Mouse (Mus musculus) liver, embryonic 11.5 days (tissue): ENCODE data around the gene Prg3. TPM values are rescaled to one million over a fixed set of nuclear protein-coding genes. Genes with fewer than 3 reads are reported as not detected.

ENCODE experiments used
- ATAC-seq: fragments of 200-750 bp; cut with Nextera tagmentation; replicated peaks from 2 replicates; pipeline ENCODE4 v1.8.0; 2017; ENCODE audit warnings: moderate number of reproducible peaks, mild to moderate bottlenecking, moderate TSS enrichment, moderate library complexity; ENCODE audit not compliant: low FRiP score
- DNase-seq: peaks from one replicate; pipeline ENCODE4 v3.0.0-alpha.2; 2017; ENCODE audit warnings: low spot score
- H3K27ac ChIP-seq: fragments of 300-500 bp; sonication (generic); 2 replicates; pipeline ENCODE4 v1.5.1; 2014; ENCODE audit warnings: mild to moderate bottlenecking, low read depth, low read length, control low read depth
- H3K27me3 ChIP-seq: fragments of 300-500 bp; sonication (generic); replicated peaks from 2 replicates; pipeline ENCODE4 v1.6.1; 2014; ENCODE audit warnings: low read length, mixed read lengths; ENCODE audit not compliant: control insufficient read depth, insufficient read depth
- H3K36me3 ChIP-seq: fragments of 300-500 bp; sonication (generic); 2 replicates; pipeline ENCODE4 v1.6.1; 2014; ENCODE audit warnings: mild to moderate bottlenecking, low read length, moderate library complexity, mixed read lengths; ENCODE audit not compliant: control insufficient read depth, insufficient read depth
- H3K4me1 ChIP-seq: fragments of 300-500 bp; sonication (generic); replicated peaks from 2 replicates; pipeline ENCODE4 v1.6.1; 2014; ENCODE audit warnings: low read length, mixed read lengths; ENCODE audit not compliant: control insufficient read depth, insufficient read depth
- H3K4me2 ChIP-seq: fragments of 300-500 bp; sonication (generic); 2 replicates; pipeline ENCODE4 v1.6.1; 2014; ENCODE audit warnings: mild to moderate bottlenecking, control low read depth, moderate library complexity
- H3K4me3 ChIP-seq: fragments of 300-500 bp; sonication (generic); 2 replicates; pipeline ENCODE4 v1.5.1; 2014; ENCODE audit warnings: low read depth, low read length, control low read depth
- H3K9ac ChIP-seq: fragments of 300-500 bp; sonication (generic); 2 replicates; pipeline ENCODE4 v1.6.1; 2014; ENCODE audit warnings: low read depth, low read length, control low read depth
- H3K9me3 ChIP-seq: fragments of 300-500 bp; sonication (generic); 2 replicates; pipeline ENCODE4 v1.6.1; 2016; ENCODE audit warnings: low read length, inconsistent platforms, mixed read lengths; ENCODE audit not compliant: control insufficient read depth
- WGBS: fragments of 180-500 bp; shearing (Covaris S2); extraction: QIAGEN DNeasy Blood & Tissue Kit; methylation state at CpG from one replicate; pipeline ENCODE4 v1.1.7; 2014; 5-methylcytosine and 5-hydroxymethylcytosine counted together
- polyA plus RNA-seq: library from polyadenylated mRNA; unstranded; fragments of >200 nt; fragmentation: Nextera tagmentation; extraction: Ambion mirVana; gene quantifications from 2 replicates; pipeline ENCODE4 v1.2.1, GENCODE M21; 2014

The Prg3 gene
- polyA plus RNA-seq, 1 experiment from 2014 or later: 10.2 TPM

DNA sequence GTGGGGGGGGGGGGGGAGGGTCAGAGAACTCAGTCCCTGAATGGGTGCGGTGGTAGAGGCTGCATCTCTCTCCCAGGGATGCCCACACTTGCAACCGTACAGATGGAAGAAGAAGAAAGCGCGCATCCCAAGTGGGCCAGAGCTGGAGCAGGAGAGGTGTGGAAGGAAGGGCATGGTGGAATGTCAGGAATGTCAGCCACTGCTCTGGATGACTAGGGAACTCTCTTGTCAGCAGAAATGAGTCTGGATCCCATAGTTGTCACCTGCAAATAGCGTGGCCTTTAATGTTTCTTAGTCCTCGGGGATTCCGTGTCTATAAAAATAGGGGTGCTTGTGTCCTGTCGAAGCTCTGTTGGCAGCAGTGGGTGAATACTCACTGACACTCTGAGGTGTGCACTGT lies 14.6 kb downstream of the Prg3 start:
- DNase-seq: no peak
- WGBS: 69% methylated on average over 8 of the region's 8 CpGs
- H3K36me3 ChIP-seq: no peaks in the 10 kb centered on the region
- H3K9ac ChIP-seq: no peak overlapping the region
- H3K4me2 ChIP-seq: no peak overlapping the region
- H3K27ac ChIP-seq: no peak overlapping the region
- peaks cover 13% of the 10 kb centered on the region for H3K4me1 ChIP-seq
- no peak overlapping the region for H3K4me3 ChIP-seq
- no peak for ATAC-seq
- no peaks in the 10 kb centered on the region for H3K27me3 ChIP-seq
- H3K9me3 ChIP-seq: no peaks in the 10 kb centered on the region

DNA sequence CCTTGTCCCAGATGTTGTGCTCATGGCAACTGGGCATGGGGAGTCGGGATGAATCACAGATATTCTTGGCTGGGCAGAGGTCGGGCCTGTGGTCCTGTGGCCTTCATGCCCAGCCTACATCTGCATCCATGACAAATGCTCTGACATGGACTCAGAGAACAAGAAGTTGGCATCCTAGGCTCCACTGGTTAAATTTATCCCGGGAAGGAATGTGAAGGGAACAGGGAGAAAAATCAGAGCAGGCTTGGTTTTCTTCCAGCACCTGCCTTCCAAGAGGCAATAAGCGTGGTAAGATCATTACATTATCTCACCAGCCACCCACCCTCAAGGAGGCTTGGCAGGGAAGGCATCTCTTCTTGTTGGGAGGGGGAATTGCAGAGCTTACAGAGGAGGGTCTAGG lies 16.3 kb downstream of the Prg3 start:
- no peak overlapping the region for H3K4me2 ChIP-seq
- no peak overlapping the region for H3K27ac ChIP-seq
- no peaks in the 10 kb centered on the region for H3K9me3 ChIP-seq
- no peak for ATAC-seq
- no peak overlapping the region for H3K4me3 ChIP-seq
- no peaks in the 10 kb centered on the region for H3K36me3 ChIP-seq
- WGBS: 70% methylated on average over 4 of the region's 4 CpGs
- no peak for DNase-seq
- H3K27me3 ChIP-seq: no peaks in the 10 kb centered on the region
- H3K4me1 ChIP-seq: peaks cover 11% of the 10 kb centered on the region
- no peak overlapping the region for H3K9ac ChIP-seq

DNA sequence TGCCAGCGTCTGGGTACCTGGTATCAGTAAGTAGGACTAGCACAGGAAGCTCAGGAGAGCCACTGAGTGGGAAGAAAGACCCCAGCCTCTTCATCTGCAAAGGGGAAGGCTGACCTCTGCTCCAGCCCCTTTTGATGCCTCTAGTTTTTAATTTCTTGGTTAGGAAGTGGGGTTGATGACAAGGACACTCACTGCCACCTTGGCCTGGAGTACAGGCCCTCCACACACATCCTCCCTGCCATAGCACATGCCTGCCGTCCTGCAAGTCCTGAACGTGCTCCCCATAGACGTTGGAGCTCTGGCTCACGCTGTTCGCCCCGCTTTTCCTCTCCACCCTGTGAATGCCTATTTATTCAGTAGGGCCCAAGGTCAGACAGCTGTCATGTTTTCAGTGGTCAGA lies 18.6 kb downstream of the Prg3 start:
- no peaks in the 10 kb centered on the region for H3K9me3 ChIP-seq
- H3K27me3 ChIP-seq: no peaks in the 10 kb centered on the region
- ATAC-seq: no peak
- H3K27ac ChIP-seq: no peak overlapping the region
- no peak overlapping the region for H3K4me3 ChIP-seq
- 87% methylated on average over 7 of the region's 7 CpGs for WGBS
- no peak for DNase-seq
- H3K36me3 ChIP-seq: no peaks in the 10 kb centered on the region
- no peak overlapping the region for H3K4me2 ChIP-seq
- peaks cover 6% of the 10 kb centered on the region for H3K4me1 ChIP-seq
- no peak overlapping the region for H3K9ac ChIP-seq

DNA sequence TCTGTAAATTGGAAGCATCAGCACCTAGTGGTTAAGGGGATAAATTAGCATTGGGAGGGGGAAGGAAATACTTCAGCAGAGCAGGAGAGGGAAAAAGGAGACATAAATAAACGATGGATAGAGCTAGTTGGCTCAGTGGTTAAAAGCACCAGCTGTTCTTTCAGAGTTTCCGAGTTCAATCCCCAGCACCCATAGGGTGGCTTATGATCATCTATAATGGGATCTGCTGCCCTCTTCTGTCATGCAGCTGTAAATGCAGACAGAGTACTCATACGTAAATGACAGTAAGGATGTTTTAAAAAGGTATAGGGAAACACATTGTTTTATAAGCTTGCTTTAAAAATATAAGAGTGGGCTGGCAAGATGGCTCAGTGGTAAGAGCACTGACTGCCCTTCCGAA lies 19.7 kb downstream of the Prg3 start:
- Histone ChIP-seq H3K9ac (no peak overlapping the region), H3K27me3 (no peaks in the 10 kb centered on the region), H3K36me3 (no peaks in the 10 kb centered on the region), H3K27ac (no peak overlapping the region), H3K9me3 (no peaks in the 10 kb centered on the region), H3K4me3 (no peak overlapping the region), H3K4me2 (no peak overlapping the region), H3K4me1 (peaks cover 12% of the 10 kb centered on the region)
- 22% methylated on average over 4 of the region's 4 CpGs for WGBS
- ATAC-seq (no peak), DNase-seq (no peak)

DNA sequence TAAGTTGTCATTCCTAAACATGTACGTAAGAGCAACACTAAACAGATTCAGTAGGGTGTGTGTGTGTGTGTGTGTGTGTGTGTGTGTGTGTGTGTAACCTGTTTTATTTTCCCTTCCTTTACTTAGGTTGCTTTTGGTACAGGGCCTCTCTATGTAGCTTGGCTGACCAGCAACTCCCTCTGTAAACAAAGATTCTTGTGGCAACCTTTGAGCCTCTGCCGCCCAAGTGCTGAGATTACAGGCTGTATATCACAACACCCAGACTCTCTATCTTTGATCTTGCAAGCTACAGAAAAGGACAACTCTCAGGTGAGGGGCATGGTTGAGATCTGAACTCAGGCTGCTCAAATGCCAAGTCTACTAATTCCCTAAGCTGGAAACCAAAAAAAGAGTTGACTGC lies 21.2 kb downstream of the Prg3 start:
- no peak overlapping the region for H3K9ac ChIP-seq
- DNase-seq (no peak), ATAC-seq (no peak)
- H3K4me1 ChIP-seq: peaks cover 23% of the 10 kb centered on the region
- H3K36me3 ChIP-seq: no peaks in the 10 kb centered on the region
- WGBS: 54% methylated on average over 2 of the region's 2 CpGs
- no peak overlapping the region for H3K4me3 ChIP-seq
- H3K27me3 ChIP-seq: no peaks in the 10 kb centered on the region
- H3K9me3 ChIP-seq: no peaks in the 10 kb centered on the region
- H3K27ac ChIP-seq: no peak overlapping the region
- H3K4me2 ChIP-seq: no peak overlapping the region

DNA sequence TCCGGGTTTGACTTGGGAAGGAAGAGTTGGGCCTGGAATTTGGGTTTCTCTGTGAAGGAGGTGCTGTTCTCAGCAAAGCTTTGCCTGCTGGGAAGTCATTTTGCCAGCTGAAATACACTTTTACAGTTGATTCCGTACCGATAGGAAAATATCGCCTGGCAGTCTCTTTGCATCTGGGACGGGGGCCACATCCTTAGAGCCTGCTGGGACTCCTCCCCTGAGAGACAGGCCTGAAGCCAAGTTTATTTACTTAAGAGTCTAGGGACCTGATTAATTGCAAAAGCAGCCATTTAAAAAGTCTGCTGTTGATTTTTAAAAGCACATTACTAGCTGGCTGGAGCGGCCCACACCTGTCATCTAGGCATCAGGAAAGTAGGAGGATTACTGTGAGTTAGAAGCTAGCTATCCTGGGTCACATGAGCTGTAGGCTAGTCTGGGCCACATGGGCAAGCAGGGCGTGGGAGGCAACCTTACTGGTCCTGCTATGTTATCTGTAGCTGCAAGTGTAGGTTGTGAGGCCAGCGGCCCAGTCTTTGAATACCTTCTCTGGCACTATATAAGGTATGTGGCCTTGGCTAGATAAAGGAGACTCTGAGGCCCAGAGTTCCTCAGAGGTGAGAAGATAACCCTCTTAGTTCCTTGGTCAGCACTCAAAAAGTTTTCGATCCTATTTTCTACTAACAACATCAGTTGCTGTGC lies 24.0 kb downstream of the Prg3 start:
- H3K4me1 ChIP-seq: peaks cover 23% of the 10 kb centered on the region
- H3K27me3 ChIP-seq: no peaks in the 10 kb centered on the region
- no peaks in the 10 kb centered on the region for H3K36me3 ChIP-seq
- H3K9me3 ChIP-seq: no peaks in the 10 kb centered on the region
- H3K27ac ChIP-seq: peak overlapping the region; percentile 96
- peak overlapping the region; percentile 61 for H3K9ac ChIP-seq
- DNase-seq (peak; percentile 64), ATAC-seq (peak; percentile 99)
- peak overlapping the region; percentile 17 for H3K4me3 ChIP-seq
- peak overlapping the region; percentile 64 for H3K4me2 ChIP-seq
- WGBS: 38% methylated on average over 9 of the region's 9 CpGs

DNA sequence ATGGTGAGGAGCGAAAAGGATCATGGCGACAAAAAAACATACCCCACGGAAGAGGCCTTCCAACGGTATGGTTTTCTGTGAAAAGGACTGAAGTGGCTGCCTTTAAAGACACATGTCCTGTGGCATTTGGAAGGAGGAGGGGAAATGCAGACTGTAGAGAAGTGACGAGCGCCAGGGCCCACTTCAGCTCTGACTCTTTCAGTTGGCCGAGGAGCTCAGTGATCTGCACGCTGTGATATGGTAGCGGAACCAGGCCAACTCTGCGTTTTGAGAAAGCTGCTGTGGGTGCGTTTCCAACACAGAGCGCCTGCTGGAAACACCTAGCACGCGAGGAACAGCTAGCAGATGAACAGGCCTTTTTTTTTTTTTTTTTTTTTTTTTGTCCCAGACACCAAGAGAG lies 24.7 kb downstream of the Prg3 start:
- no peaks in the 10 kb centered on the region for H3K9me3 ChIP-seq
- DNase-seq: no peak
- H3K4me3 ChIP-seq: peak overlapping the region; percentile 17
- H3K9ac ChIP-seq: peak overlapping the region; percentile 61
- ATAC-seq: peak; percentile 67
- H3K36me3 ChIP-seq: no peaks in the 10 kb centered on the region
- peaks cover 23% of the 10 kb centered on the region for H3K4me1 ChIP-seq
- H3K4me2 ChIP-seq: peak overlapping the region; percentile 64
- H3K27me3 ChIP-seq: no peaks in the 10 kb centered on the region
- 53% methylated on average over 14 of the region's 14 CpGs for WGBS
- H3K27ac ChIP-seq: peak overlapping the region; percentile 96

DNA sequence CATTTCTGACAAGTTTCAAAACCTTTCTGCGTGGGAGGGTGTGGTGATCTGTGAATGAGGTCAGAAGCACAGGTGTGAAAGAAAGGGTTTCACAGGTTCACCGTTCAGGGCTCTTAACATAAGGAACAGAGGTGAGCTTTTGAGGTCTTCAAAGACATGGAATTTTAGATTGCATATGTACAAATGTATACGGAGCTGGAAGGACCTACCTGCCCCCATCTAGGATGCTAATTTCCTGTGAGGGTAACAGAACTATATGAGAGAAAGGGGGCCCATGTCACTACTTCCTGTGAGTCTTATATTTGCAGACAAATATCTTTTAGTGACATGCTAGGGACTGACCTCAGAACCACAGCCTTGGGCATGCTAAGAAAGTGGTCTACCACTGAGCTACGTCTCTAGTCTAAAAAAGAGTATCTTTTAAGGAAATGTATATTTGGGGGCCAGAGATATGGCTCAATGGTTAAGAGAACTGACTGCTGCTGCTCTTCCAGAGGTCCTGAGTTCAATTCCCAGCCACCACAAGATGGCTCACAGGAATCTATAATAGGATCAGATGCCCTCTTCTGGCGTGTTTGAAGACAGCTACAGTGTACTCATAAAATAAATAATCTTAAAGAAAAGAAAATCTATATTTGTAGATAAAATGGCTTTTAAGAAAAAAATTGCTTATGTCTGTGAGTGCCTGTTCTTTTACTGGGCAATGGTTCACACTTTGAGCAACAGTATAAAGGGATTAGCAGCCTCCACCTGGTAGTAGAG lies 26.0 kb downstream of the Prg3 start:
- H3K9ac ChIP-seq: no peak overlapping the region
- no peak for ATAC-seq
- H3K4me1 ChIP-seq: peaks cover 23% of the 10 kb centered on the region
- H3K9me3 ChIP-seq: no peaks in the 10 kb centered on the region
- H3K36me3 ChIP-seq: no peaks in the 10 kb centered on the region
- H3K27me3 ChIP-seq: no peaks in the 10 kb centered on the region
- H3K4me2 ChIP-seq: peak overlapping the region; percentile 9; the same call in 1 of the 2 replicates
- DNase-seq: no peak
- H3K4me3 ChIP-seq: no peak overlapping the region
- H3K27ac ChIP-seq: no peak overlapping the region
- 67% methylated on average over 5 of the region's 5 CpGs for WGBS

DNA sequence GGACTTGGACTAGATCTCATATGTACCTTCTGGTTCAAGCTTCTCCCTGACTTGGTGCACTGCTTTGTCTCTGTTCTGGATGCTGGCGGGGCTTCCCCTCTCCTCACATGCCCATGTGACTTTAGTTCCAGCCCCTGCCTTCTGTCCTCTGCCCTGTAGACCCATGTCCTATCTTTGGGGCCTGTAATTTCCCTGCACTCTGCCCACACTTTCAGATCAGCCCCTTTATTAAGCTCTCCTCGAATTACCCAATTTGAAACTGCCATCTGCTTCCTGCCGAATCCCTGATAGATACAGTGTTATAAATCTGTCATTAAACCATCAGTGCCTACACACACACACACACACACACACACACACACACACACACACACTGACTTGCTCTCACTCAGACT lies 26.6 kb downstream of the Prg3 start:
- Histone ChIP-seq H3K4me1 (peaks cover 23% of the 10 kb centered on the region), H3K36me3 (no peaks in the 10 kb centered on the region), H3K4me3 (no peak overlapping the region), H3K27me3 (no peaks in the 10 kb centered on the region), H3K4me2 (no peak overlapping the region), H3K9ac (no peak overlapping the region), H3K27ac (no peak overlapping the region), H3K9me3 (no peaks in the 10 kb centered on the region)
- 49% methylated on average over 3 of the region's 3 CpGs for WGBS
- ATAC-seq: no peak
- DNase-seq: no peak
